Mouse (Mus musculus): ENCODE data around the gene St8sia1. TPM values are rescaled to one million over a fixed set of nuclear protein-coding genes. Genes with fewer than 3 reads are reported as not detected.
A peak's percentile ranks its signal among the peaks of the same experiment; 100 is the strongest.

Gene St8sia1
- polyA plus RNA-seq, 1 experiment from 2014 or later, result 2.7 TPM

- no peaks in the 10 kb centered on the region for H3K27me3 ChIP-seq (ENCODE audit: control insufficient read depth, insufficient read depth, low read length)
- no peaks in the 10 kb centered on the region for H3K36me3 ChIP-seq (replicated peaks; ENCODE audit: control insufficient read depth, insufficient read depth, low read depth, low read length)
- WGBS, result 86% methylated on average over 2 of the region's 2 CpGs
- no peak overlapping the region for H3K4me3 ChIP-seq (ENCODE audit: low read depth, low read length)
- no peaks in the 10 kb centered on the region for H3K9me3 ChIP-seq (replicated peaks; ENCODE audit: control insufficient read depth, low read length)
- H3K4me2 ChIP-seq (ENCODE audit: low read depth, low read length), result no peak overlapping the region
- no peak for ATAC-seq (replicated peaks; ENCODE audit: insufficient number of reproducible peaks, low FRiP score, low TSS enrichment, low read depth)
- no peak overlapping the region for H3K27ac ChIP-seq (replicated peaks; ENCODE audit: low read depth, low read length)
- no peaks in the 10 kb centered on the region for H3K4me1 ChIP-seq (ENCODE audit: control insufficient read depth, insufficient read depth, low read length)
- no peak for DNase-seq (ENCODE audit: low spot score)
- no peak overlapping the region for H3K9ac ChIP-seq (replicated peaks; ENCODE audit: low read length)
Measured at GRCm38 (mm10) chr6:142867023-142867422, 97.2 kb downstream of the St8sia1 start.

GRCm38 (mm10) chr6:142865199-142865598 is 99.1 kb downstream of the St8sia1 start:
- Histone ChIP-seq H3K9me3 (replicated peaks; ENCODE audit: control insufficient read depth, low read length) (no peaks in the 10 kb centered on the region), H3K36me3 (replicated peaks; ENCODE audit: control insufficient read depth, insufficient read depth, low read depth, low read length) (no peaks in the 10 kb centered on the region), H3K4me3 (ENCODE audit: low read depth, low read length) (no peak overlapping the region), H3K9ac (replicated peaks; ENCODE audit: low read length) (no peak overlapping the region), H3K27ac (replicated peaks; ENCODE audit: low read depth, low read length) (no peak overlapping the region), H3K4me1 (ENCODE audit: control insufficient read depth, insufficient read depth, low read length) (no peaks in the 10 kb centered on the region), H3K4me2 (ENCODE audit: low read depth, low read length) (no peak overlapping the region), H3K27me3 (ENCODE audit: control insufficient read depth, insufficient read depth, low read length) (no peaks in the 10 kb centered on the region)
- DNase-seq (ENCODE audit: low spot score) (no peak), ATAC-seq (replicated peaks; ENCODE audit: insufficient number of reproducible peaks, low FRiP score, low TSS enrichment, low read depth) (no peak)
- 83% methylated on average over 6 of the region's 6 CpGs for WGBS

GRCm38 (mm10) chr6:142863881-142864280 is 100.4 kb downstream of the St8sia1 start:
- H3K27me3 ChIP-seq (ENCODE audit: control insufficient read depth, insufficient read depth, low read length), result no peaks in the 10 kb centered on the region
- H3K4me3 ChIP-seq (ENCODE audit: low read depth, low read length), result no peak overlapping the region
- H3K36me3 ChIP-seq (replicated peaks; ENCODE audit: control insufficient read depth, insufficient read depth, low read depth, low read length), result no peaks in the 10 kb centered on the region
- no peak overlapping the region for H3K4me2 ChIP-seq (ENCODE audit: low read depth, low read length)
- no peak for ATAC-seq (replicated peaks; ENCODE audit: insufficient number of reproducible peaks, low FRiP score, low TSS enrichment, low read depth)
- H3K4me1 ChIP-seq (ENCODE audit: control insufficient read depth, insufficient read depth, low read length), result no peaks in the 10 kb centered on the region
- H3K9me3 ChIP-seq (replicated peaks; ENCODE audit: control insufficient read depth, low read length), result no peaks in the 10 kb centered on the region
- 96% methylated on average over 4 of the region's 4 CpGs for WGBS
- H3K9ac ChIP-seq (replicated peaks; ENCODE audit: low read length), result no peak overlapping the region
- no peak overlapping the region for H3K27ac ChIP-seq (replicated peaks; ENCODE audit: low read depth, low read length)
- DNase-seq (ENCODE audit: low spot score), result no peak

- no peak overlapping the region for H3K9ac ChIP-seq (replicated peaks; ENCODE audit: low read length)
- H3K27ac ChIP-seq (replicated peaks; ENCODE audit: low read depth, low read length), result no peak overlapping the region
- no peaks in the 10 kb centered on the region for H3K36me3 ChIP-seq (replicated peaks; ENCODE audit: control insufficient read depth, insufficient read depth, low read depth, low read length)
- no peaks in the 10 kb centered on the region for H3K9me3 ChIP-seq (replicated peaks; ENCODE audit: control insufficient read depth, low read length)
- ATAC-seq (replicated peaks; ENCODE audit: insufficient number of reproducible peaks, low FRiP score, low TSS enrichment, low read depth) (no peak), DNase-seq (ENCODE audit: low spot score) (no peak)
- H3K4me2 ChIP-seq (ENCODE audit: low read depth, low read length), result no peak overlapping the region
- no peak overlapping the region for H3K4me3 ChIP-seq (ENCODE audit: low read depth, low read length)
- H3K4me1 ChIP-seq (ENCODE audit: control insufficient read depth, insufficient read depth, low read length), result no peaks in the 10 kb centered on the region
- 84% methylated on average over 3 of the region's 3 CpGs for WGBS
- H3K27me3 ChIP-seq (ENCODE audit: control insufficient read depth, insufficient read depth, low read length), result no peaks in the 10 kb centered on the region
Measured at GRCm38 (mm10) chr6:142862265-142862664, 102.0 kb downstream of the St8sia1 start.

- no peaks in the 10 kb centered on the region for H3K9me3 ChIP-seq (replicated peaks; ENCODE audit: control insufficient read depth, low read length)
- no peak overlapping the region for H3K4me2 ChIP-seq (ENCODE audit: low read depth, low read length)
- H3K36me3 ChIP-seq (replicated peaks; ENCODE audit: control insufficient read depth, insufficient read depth, low read depth, low read length), result no peaks in the 10 kb centered on the region
- H3K4me1 ChIP-seq (ENCODE audit: control insufficient read depth, insufficient read depth, low read length), result no peaks in the 10 kb centered on the region
- no peak overlapping the region for H3K4me3 ChIP-seq (ENCODE audit: low read depth, low read length)
- ATAC-seq (replicated peaks; ENCODE audit: insufficient number of reproducible peaks, low FRiP score, low TSS enrichment, low read depth) (no peak), DNase-seq (ENCODE audit: low spot score) (no peak)
- no peak overlapping the region for H3K9ac ChIP-seq (replicated peaks; ENCODE audit: low read length)
- no peaks in the 10 kb centered on the region for H3K27me3 ChIP-seq (ENCODE audit: control insufficient read depth, insufficient read depth, low read length)
- 100% methylated on average over 1 of the region's 1 CpGs for WGBS
- no peak overlapping the region for H3K27ac ChIP-seq (replicated peaks; ENCODE audit: low read depth, low read length)
Measured at GRCm38 (mm10) chr6:142860396-142860795, 103.9 kb downstream of the St8sia1 start.

GRCm38 (mm10) chr6:142859946-142860345 is 104.3 kb downstream of the St8sia1 start:
- no peak overlapping the region for H3K4me3 ChIP-seq (ENCODE audit: low read depth, low read length)
- no peaks in the 10 kb centered on the region for H3K4me1 ChIP-seq (ENCODE audit: control insufficient read depth, insufficient read depth, low read length)
- H3K27ac ChIP-seq (replicated peaks; ENCODE audit: low read depth, low read length), result no peak overlapping the region
- ATAC-seq (replicated peaks; ENCODE audit: insufficient number of reproducible peaks, low FRiP score, low TSS enrichment, low read depth) (no peak), DNase-seq (ENCODE audit: low spot score) (no peak)
- no peak overlapping the region for H3K4me2 ChIP-seq (ENCODE audit: low read depth, low read length)
- 89% methylated on average over 4 of the region's 4 CpGs for WGBS
- no peaks in the 10 kb centered on the region for H3K9me3 ChIP-seq (replicated peaks; ENCODE audit: control insufficient read depth, low read length)
- no peaks in the 10 kb centered on the region for H3K27me3 ChIP-seq (ENCODE audit: control insufficient read depth, insufficient read depth, low read length)
- H3K36me3 ChIP-seq (replicated peaks; ENCODE audit: control insufficient read depth, insufficient read depth, low read depth, low read length), result no peaks in the 10 kb centered on the region
- H3K9ac ChIP-seq (replicated peaks; ENCODE audit: low read length), result no peak overlapping the region

GRCm38 (mm10) chr6:142858937-142859336 is 105.3 kb downstream of the St8sia1 start:
- WGBS, result 89% methylated on average over 2 of the region's 2 CpGs
- no peak overlapping the region for H3K9ac ChIP-seq (replicated peaks; ENCODE audit: low read length)
- H3K27ac ChIP-seq (replicated peaks; ENCODE audit: low read depth, low read length), result no peak overlapping the region
- H3K4me1 ChIP-seq (ENCODE audit: control insufficient read depth, insufficient read depth, low read length), result no peaks in the 10 kb centered on the region
- no peak overlapping the region for H3K4me3 ChIP-seq (ENCODE audit: low read depth, low read length)
- ATAC-seq (replicated peaks; ENCODE audit: insufficient number of reproducible peaks, low FRiP score, low TSS enrichment, low read depth), result no peak
- H3K9me3 ChIP-seq (replicated peaks; ENCODE audit: control insufficient read depth, low read length), result no peaks in the 10 kb centered on the region
- no peaks in the 10 kb centered on the region for H3K36me3 ChIP-seq (replicated peaks; ENCODE audit: control insufficient read depth, insufficient read depth, low read depth, low read length)
- H3K4me2 ChIP-seq (ENCODE audit: low read depth, low read length), result no peak overlapping the region
- H3K27me3 ChIP-seq (ENCODE audit: control insufficient read depth, insufficient read depth, low read length), result no peaks in the 10 kb centered on the region
- no peak for DNase-seq (ENCODE audit: low spot score)

- Histone ChIP-seq H3K4me3 (ENCODE audit: low read depth, low read length) (no peak overlapping the region), H3K4me2 (ENCODE audit: low read depth, low read length) (no peak overlapping the region), H3K27ac (replicated peaks; ENCODE audit: low read depth, low read length) (no peak overlapping the region), H3K9me3 (replicated peaks; ENCODE audit: control insufficient read depth, low read length) (no peaks in the 10 kb centered on the region), H3K9ac (replicated peaks; ENCODE audit: low read length) (no peak overlapping the region), H3K27me3 (ENCODE audit: control insufficient read depth, insufficient read depth, low read length) (no peaks in the 10 kb centered on the region), H3K4me1 (ENCODE audit: control insufficient read depth, insufficient read depth, low read length) (no peaks in the 10 kb centered on the region), H3K36me3 (replicated peaks; ENCODE audit: control insufficient read depth, insufficient read depth, low read depth, low read length) (no peaks in the 10 kb centered on the region)
- 63% methylated on average over 3 of the region's 3 CpGs for WGBS
- DNase-seq (ENCODE audit: low spot score) (no peak), ATAC-seq (replicated peaks; ENCODE audit: insufficient number of reproducible peaks, low FRiP score, low TSS enrichment, low read depth) (peak; percentile 81)
Measured at GRCm38 (mm10) chr6:142856258-142856874, 107.9 kb downstream of the St8sia1 start.
